Mouse (Mus musculus): ENCODE data around the gene Lcmt1. TPM values are rescaled to one million over a fixed set of nuclear protein-coding genes. Genes with fewer than 3 reads are reported as not detected.

Lcmt1 gene
- total RNA-seq, 2 experiments from 2014 or later: 93.6 to 97.3 TPM

DNA sequence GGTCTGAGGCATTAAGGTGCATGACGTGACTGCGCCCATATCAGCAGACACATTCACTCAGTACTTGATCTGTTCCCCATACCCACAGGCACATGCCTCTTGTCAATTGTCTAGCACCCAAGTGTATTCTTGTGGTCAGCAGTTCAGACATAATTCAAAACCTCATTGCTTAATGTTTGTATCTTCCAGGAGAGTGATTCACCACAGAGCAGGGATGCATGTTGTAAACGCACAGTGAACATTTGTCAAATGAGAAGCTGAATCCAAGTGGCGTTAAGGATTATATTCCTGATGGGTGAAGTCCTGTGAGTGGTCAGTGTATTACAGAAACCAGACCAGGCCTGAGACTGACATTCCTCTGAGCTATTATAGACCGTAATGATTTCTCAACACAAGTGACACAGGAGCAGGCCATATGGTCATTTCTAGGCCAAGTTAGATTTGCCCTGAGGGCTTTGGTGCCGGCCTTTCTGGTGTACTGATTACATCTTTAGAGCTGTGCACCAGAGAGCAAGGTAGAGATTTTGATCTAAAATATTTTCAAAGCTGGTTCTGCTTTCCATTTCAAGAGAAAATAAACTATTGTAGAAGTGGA is 20.2 kb downstream of the Lcmt1 start:
- intact Hi-C loops (cut with DNase I): no loop called here

DNA sequence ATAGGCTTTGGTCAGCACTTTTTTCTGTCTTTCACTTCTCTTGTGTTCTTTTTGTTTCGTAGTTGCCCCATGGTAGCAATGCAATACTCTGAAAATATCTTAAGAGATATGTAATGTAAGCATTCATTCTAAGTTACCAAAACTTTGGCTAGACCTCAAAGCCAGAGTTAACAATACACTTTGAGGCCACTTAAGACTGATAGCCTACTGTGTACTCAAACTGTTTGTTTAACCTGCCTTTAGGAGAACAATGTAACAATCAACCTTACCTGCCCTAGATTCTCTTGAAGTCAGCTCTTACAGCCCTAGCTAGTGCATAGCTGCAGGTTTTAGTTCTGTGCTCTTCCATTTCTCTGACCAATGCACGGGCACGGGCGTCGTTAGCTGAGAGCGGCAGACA is 24.7 kb downstream of the Lcmt1 start:
- DNase-seq (ENCODE audit: extremely low spot score in 1 of 2, low spot score in 2 of 2): no peak
- intact Hi-C loops (cut with DNase I): no loop called here

More for the DNA sequence above, 20.2 kb downstream of the Lcmt1 start:
- DNase-seq (ENCODE audit: extremely low spot score in 1 of 2, low spot score in 2 of 2): no peak

DNA sequence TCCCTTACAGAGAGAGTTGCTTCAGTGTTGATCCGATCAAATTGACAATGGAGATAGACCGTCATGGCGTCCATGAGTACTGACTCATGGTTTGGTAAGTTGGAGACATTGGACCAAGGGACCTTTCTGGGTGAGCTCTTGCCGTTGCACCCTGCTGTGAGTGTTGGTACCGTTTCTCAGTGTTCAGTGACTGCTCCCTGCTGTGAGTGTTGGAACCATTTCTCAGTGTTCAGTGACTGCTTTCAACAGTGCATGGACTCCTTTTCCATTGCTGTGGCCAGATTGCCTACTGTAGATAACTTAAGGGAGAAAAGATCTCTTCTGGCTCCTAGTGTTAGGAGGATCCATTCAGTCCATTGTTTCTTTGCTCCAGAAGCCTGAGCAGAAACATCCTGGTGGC is 27.3 kb downstream of the Lcmt1 start:
- intact Hi-C loops (cut with DNase I): loop anchor here (5.0 kb wide), 1 partner anchor 70 kb away; no protein-coding TSS in a partner anchor
- no peak for DNase-seq (ENCODE audit: extremely low spot score in 1 of 2, low spot score in 2 of 2)

DNA sequence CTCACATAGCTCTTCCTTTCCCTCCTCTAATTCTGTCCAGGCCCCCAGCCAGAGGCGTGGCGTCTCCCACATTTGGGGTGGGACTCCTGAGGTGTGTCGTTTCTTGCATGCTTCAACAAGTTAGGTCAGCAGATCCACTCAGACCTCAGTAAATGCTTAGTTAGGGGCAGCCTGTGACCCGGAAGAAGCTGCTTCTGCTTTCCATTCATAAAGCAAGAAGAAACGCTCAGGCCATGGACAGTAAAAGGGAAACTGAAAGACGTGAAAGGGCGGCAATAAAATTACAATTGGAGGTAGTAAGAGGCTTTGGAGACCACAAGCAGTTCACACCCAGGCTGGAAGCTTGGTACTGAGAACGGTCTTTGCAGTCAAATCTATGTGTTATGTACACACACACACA is 27.8 kb downstream of the Lcmt1 start:
- intact Hi-C loops (cut with DNase I): loop anchor here (5.0 kb wide), 1 partner anchor 70 kb away; no protein-coding TSS in a partner anchor
- DNase-seq (ENCODE audit: extremely low spot score in 1 of 2, low spot score in 2 of 2): no peak

DNA sequence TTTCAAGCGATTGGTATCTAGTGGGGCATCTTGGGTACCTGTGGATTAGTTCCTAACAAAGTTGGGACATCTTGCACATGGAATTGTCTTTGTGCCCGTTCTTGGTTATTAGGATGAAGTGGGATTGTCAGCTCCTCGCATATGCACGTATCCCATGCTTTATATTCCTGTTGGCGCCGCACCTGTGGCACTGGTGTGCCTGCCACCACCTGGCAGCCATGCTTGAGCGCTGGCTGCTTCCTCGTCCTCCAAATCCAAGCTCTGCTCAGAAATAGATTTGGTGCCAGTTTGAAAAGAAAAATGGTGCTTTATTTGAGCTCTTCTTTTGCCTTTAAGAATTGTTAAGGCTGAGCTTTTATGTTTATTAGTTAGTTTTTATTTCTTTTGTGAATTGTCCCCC is 28.3 kb downstream of the Lcmt1 start:
- DNase-seq (ENCODE audit: extremely low spot score in 1 of 2, low spot score in 2 of 2): no peak
- intact Hi-C loops (cut with DNase I): loop anchor here (5.0 kb wide), 1 partner anchor 69 kb away; no protein-coding TSS in a partner anchor

DNA sequence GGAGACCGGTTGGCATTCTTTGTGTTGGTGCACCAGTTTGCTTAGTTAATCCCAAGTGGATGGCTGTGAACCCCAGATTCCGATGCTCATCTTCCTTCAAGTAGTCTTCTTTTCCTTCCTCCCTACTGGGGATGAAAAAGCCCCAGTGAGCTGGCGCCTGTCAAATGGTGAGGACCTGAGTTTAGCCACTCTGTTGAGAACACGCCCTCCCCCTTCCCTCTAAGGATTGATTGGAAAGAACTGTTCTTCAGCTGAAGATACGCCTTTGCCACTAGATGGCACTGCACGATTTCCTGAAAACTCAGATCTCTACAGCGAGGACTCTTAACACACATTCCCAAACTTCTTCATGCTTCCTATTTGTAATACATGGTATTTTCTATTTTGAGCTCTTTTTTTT is 29.2 kb downstream of the Lcmt1 start:
- DNase-seq (ENCODE audit: extremely low spot score in 1 of 2, low spot score in 2 of 2): peak; percentile 45 to 61
- intact Hi-C loops (cut with DNase I): loop anchor here (5.0 kb wide), 1 partner anchor 68 kb away; no protein-coding TSS in a partner anchor

DNA sequence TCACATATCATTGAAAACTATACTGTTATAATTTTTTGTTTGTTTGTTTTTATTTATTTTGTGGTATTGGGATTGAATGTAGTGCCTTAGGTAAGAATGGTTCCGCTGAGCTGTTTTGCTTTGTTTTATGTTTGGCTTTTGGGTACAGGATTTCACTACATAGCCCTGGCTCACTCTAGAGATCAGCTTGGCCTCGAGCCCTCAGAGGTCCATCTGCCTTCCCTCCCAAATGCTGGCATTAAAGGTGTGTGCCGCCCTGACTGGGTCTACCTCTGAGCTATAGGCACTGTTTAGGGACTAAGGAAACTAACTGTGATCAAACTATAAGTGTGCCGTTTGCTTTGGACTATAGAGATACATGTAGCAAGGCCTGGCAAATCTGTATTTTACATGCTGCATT is 29.7 kb downstream of the Lcmt1 start:
- DNase-seq (ENCODE audit: extremely low spot score in 1 of 2, low spot score in 2 of 2): no peak
- intact Hi-C loops (cut with DNase I): loop anchor here (5.0 kb wide), 1 partner anchor 68 kb away; no protein-coding TSS in a partner anchor

DNA sequence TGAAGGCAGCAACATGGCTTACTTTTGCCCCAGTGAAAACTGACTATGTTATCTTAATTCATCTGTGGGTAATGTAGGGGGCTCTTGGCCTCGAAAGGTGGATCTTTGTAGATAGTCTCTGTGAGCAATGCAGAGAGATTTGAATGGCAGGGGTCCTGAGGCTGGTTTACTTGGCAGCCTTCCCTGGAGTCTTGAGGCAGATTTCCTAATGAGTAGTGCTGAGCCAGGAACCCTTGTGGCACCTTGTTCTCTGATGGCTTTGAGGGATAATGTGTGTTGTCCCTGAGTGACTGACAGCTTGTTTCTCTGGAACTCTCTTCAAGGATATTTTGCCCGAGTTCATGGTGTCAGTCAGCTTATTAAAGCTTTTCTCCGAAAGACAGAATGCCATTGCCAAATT is 31.5 kb downstream of the Lcmt1 start:
- no peak for DNase-seq (ENCODE audit: extremely low spot score in 1 of 2, low spot score in 2 of 2)
- intact Hi-C loops (cut with DNase I): no loop called here

DNA sequence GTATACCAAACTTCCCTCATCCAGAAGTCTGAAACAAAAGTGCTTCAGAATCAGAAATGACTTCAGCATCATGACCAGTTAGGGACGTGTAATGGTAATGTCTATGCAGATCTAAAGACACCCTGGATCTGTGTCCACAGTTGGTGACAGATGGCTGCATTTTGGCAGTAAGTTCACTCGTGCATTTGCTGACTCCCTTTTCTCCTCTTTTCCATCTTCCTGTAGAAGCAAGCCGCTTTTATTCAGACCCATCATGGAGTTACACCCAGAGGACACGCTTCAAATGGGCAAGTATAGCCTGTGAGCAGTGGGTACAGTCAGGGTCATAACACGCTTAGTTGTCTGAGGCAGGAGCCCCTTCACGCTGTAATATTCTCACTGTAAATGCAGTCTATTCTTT is 34.6 kb downstream of the Lcmt1 start:
- intact Hi-C loops (cut with DNase I): no loop called here
- no peak for DNase-seq (ENCODE audit: extremely low spot score in 1 of 2, low spot score in 2 of 2)

DNA sequence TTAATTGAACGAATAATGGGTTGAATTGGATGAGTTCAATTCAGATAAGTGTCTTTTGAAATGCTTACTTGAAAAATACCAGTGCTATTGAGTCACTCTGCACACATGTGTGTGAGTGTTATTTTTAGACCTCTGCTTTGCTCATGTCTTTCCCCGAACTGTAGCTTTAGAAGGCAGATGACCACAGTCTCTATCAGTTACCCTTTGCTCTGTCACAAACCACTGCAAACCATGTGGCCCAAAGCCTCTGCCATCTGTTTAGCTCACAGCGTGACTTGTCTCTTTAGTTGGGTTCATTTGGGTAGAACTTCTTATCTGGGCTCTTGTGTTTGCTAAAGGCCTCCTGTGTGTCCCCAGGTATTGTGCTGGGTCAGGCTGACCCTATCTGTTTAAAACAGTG is 36.0 kb downstream of the Lcmt1 start:
- DNase-seq (ENCODE audit: extremely low spot score in 1 of 2, low spot score in 2 of 2): no peak
- intact Hi-C loops (cut with DNase I): no loop called here

DNA sequence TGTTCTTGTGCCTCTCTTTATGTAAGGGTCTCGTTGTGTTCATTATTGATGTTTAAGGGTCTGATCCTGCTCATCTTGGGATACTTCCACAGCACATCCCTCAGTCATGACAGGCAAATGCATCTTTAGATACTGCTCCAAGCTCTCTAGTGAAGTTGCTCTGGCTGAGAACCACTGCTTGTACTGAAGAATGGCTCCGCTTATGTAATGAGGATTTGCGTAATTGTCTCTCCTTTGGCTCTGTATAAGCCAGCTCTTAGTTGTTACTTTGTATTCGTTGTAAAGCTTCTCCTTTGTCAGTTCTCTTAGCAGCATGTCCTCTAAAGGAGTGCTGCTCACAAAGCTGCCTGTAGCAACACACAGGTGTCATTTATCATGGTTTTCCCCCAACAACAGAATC is 37.4 kb downstream of the Lcmt1 start:
- intact Hi-C loops (cut with DNase I): no loop called here
- DNase-seq (ENCODE audit: extremely low spot score in 1 of 2, low spot score in 2 of 2): no peak

DNA sequence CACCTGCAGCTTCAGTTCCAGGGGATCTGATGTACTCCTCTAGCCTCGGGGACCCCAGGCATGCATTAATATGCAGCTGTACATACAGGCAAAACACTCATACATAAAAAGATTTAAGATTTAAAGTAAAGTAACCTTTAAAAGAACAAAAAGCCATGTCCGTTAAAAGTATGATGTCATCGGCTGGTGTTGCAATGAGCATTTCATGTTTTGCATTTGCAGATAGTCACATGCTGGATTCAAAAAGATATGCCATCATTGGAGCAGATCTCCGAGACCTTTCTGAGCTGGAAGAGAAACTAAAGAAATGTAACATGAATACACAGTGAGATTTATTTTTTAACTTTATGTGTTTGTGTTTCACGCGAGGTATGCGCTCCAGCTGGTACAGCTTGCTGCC is 40.9 kb downstream of the Lcmt1 start:
- intact Hi-C loops (cut with DNase I): no loop called here
- DNase-seq (ENCODE audit: extremely low spot score in 1 of 2, low spot score in 2 of 2): no peak

DNA sequence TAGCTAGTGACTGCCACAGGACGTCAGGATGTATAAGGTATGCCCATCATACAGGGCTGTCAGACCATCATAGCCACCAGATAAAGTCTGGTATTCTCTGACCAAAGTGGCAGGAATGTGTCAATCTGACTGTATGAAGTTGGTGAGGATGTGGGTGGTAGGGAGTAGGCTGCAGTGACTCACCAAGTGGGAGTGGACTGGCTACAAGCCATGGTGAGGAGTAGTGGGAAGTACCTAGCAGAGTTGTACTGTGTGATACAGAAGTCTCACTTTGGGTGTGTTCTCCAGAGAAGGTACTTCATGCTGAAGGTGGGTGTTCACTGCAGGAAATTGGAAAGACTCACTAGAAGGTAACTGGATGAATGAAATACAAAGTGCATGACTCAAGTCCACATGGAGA is 41.5 kb downstream of the Lcmt1 start:
- DNase-seq (ENCODE audit: extremely low spot score in 1 of 2, low spot score in 2 of 2): no peak
- intact Hi-C loops (cut with DNase I): no loop called here

DNA sequence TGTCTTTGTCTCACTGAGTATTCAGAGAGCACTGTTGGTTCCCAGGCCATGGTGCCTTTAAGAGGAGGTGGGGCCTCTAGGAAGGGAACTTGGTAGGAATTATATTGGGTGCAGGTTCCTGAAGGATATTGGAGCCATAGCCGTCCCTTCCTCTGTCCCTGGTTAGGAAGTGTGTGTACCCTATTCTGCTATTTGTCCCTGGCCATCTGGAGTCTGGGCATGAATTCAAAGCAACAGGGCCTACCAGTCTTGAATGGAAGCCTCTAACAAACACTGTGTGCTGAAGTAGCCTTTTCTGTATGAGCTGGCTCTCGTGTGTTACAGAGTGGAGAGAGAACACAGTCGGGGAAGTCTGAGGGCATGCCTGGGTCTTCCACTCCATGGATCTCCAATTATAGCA is 42.6 kb downstream of the Lcmt1 start:
- DNase-seq (ENCODE audit: extremely low spot score in 1 of 2, low spot score in 2 of 2): peak in 1 of 2 experiments; percentile 28
- intact Hi-C loops (cut with DNase I): no loop called here

DNA sequence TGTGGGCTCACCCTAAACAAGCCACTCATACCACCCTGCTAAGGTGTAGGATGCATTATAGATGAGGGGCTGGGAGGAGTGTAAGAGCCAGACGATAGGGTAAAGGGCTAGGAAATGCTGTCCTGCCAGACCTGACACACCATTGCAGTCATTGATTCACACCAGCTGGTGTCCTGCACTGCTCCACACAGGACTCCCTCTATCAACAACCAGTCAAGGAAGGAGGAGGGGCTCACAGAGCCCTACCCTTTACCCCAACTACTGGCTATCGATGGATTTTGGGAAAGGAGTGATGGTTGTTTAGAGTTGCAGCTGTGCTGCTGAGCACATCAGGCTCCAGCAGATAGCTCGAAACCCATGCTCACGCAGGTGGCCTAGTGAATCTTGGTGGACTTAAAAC is 47.2 kb downstream of the Lcmt1 start:
- intact Hi-C loops (cut with DNase I): no loop called here

DNA sequence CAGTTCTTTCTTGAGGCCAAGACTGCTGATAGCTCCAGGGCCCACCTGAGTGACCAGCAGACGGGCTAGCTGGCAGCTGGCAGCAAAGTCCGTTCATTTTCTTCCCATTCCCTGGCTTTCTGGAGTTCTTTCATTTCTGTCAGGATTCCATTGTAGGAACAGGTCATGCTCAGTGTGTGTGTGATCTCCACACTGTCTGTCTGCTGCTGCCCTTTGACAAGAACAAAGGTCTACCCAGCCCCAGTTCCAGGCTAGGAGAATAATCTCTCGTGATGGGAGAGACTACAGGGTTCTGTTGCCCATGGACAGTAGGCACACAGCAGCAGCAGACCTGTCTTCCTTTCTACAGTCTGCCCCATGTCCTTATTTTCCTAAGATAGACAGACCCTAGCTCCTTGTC is 48.1 kb downstream of the Lcmt1 start:
- intact Hi-C loops (cut with DNase I): no loop called here
- no peak for DNase-seq (ENCODE audit: extremely low spot score in 1 of 2, low spot score in 2 of 2)

More for the DNA sequence above, 47.2 kb downstream of the Lcmt1 start:
- DNase-seq (ENCODE audit: extremely low spot score in 1 of 2, low spot score in 2 of 2): no peak

DNA sequence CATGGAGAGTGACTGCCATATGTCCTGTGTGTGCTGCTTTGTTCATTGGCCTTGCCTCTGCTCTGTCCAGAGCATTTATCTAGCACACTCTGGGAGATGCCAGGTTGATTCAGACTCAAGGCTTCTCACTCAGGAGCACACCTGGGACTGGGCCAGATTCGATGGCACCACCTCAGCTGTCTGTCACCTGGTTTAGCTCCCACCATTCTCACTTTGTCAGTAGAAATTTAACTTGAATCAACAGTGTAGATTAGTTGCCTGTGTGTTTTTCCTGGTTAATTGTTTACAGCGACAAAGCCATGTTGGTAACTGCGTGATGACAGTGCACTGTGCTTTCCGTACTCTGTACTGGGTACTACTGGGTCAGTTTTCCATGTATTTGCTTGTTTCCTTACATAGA is 50.4 kb downstream of the Lcmt1 start:
- DNase-seq (ENCODE audit: extremely low spot score in 1 of 2, low spot score in 2 of 2): no peak
- intact Hi-C loops (cut with DNase I): no loop called here

DNA sequence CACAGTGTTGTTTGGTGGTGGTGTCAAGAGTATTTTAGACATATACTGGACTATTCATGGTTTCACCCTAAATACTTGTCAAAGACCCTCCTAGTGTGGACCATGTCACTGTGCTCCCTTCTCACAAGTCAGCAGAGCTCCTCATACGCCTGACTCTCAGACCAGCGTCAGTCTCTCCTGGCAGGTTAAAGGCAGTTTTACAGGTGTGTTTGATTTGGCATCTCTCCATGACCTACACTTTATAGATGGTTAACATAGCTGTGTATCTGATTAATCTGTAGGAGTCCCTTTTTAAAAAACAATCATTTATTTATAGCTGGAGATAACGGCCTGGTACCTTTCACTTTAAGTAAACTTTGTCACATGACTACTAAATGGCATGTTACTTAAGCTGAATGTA is 52.4 kb downstream of the Lcmt1 start:
- intact Hi-C loops (cut with DNase I): no loop called here
- no peak for DNase-seq (ENCODE audit: extremely low spot score in 1 of 2, low spot score in 2 of 2)

DNA sequence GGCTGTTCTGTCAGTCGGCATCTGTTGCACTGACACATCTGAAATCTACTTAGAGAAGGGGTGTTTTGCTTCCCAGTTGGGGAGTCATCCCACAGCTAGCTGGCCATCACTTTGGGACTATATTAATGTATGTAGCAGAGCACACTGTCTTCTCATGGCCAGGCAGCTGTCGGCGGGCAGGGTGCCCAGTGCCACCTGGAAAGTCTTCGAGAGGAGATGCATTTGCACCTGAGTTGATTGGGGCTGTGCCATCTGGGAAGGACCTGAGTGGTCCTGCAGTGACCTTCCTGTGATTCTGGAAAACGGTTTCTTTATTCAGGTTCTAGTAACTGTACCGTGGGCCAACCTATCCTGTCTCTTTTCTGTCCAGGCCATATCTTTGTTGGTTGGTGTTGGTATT is 54.7 kb downstream of the Lcmt1 start:
- intact Hi-C loops (cut with DNase I): no loop called here
- no peak for DNase-seq (ENCODE audit: extremely low spot score in 1 of 2, low spot score in 2 of 2)

DNA sequence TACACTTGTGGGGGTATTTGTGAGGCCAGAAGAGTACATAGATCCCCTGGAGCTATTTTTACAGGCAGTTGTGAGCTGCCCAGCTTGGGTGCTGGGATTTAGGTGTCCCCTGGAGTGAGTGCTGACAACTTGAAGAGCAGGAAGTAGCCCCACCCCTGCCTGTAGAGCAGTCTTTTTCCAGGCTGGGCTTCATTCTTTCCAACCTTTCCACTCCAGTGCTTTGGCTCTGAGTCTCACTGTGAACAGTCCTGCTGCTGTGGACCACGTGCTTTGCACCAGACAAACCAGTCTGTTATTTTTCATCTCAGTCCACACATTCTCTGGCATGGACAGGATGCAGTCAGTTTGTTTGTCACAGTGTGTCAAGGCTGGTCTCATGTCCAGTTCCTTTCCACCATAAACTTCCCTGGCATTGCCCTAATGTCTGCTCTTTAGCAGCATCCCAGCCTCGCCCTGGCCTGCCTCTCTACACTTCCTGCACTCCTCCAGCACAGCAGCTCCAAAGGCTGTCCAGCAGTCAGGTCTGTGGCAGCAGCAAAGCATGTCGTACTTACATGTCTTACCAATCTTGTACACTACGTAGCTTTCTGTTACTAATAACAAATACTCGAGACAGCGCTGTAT is 55.7 kb downstream of the Lcmt1 start:
- DNase-seq (ENCODE audit: extremely low spot score in 1 of 2, low spot score in 2 of 2): no peak
- intact Hi-C loops (cut with DNase I): no loop called here
